Mouse (Mus musculus) neural tube, embryonic 10.5 days (tissue): ENCODE results near the gene Fam151b.

Source experiments
- DNase-seq: peaks from one replicate; pipeline ENCODE4 v3.0.0-alpha.2; 2017; ENCODE audit warnings: low spot score; ENCODE audit errors: extremely low spot score

Gene Fam151b

GRCm38 (mm10) chr13:92419630-92420029 lies 64.2 kb downstream of the Fam151b start:
- DNase-seq: no peak

DNA sequence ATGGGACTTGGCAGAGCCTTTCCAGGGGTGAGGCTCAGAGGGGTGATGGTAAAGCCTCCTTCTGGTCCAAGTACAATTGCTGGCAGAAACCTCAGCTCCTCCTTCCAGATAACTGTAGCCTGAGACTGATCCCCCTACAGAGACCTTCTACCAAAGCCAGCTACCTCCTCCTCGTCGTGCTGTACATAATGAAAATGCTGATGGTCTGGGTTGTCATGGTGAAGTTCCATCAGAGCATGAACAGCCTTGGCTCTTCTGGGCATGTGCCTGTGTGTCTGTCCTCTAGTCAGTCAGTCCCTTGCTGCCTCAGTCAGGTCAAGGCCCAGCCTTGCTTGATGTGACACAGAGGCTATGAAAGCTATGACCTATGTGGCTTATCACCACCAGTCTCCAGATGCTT lies 73.3 kb downstream of the Fam151b start:
- DNase-seq: no peak

DNA sequence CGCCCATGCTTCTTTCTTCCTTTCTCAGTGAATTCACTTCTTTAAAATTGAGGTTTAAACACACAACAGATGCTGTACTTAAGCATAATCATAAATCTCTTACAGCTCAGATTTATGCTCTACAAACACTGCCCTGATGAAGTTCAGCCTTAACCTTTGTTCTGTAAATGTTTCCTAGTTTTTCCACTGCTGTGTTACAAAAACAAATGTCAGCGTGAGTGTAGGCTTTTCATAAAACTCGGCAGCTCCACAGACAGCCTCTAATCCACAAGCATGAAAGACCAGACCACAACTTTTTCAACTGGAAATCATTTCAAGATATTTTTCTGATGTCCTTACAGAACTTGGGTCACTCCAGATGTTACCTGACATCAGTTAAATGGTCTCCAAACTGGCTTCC lies 80.3 kb downstream of the Fam151b start:
- no peak for DNase-seq

- no peak for DNase-seq
Observed at GRCm38 (mm10) chr13:92402063-92402462, 81.8 kb downstream of the Fam151b start.
